Mouse (Mus musculus): ENCODE measurements at regions not wholly inside any gene's neighbourhood (a gene's known extent, or its start where the extent isn't known, plus 50 kb on each side); places are given as distances from the start of the nearest gene placed in this dataset.

DNA sequence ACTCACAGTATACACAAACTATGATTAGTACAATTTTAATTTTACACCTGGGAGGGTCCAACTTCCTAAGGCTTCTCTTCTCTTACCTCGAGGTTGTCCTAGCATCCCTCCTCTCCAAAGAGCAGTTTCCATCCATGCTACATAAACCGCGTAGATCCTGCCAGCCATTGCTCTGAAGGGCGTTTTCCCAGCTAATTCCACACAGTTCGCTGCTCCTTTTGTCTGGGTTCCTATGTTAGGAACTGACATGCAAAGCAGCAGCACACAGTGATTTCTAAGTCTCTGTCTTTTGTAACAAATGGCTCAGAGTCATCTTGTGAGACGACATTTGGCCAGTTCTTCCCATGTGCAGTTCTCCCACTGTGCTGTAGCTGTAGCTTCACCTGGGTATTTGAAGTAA is 80.7 kb upstream of the Hhip start:
- TF ChIP-seq POLR2A (IDR thresholded peaks at IDR 0.05; ENCODE audit: insufficient read depth, low read depth, low read length) (no peak), CTCF (IDR thresholded peaks at IDR 0.05) (no peak), EP300 (IDR thresholded peaks at IDR 0.05; ENCODE audit: insufficient read depth, low read depth, low read length) (no peak)
